Mouse (Mus musculus) myocyte (in vitro differentiated cells): ENCODE measurements at regions not wholly inside any gene's neighbourhood (a gene's known extent, or its start where the extent isn't known, plus 50 kb on each side); places are given as distances from the start of the nearest gene placed in this dataset.

Experiments
- H3K27me3 ChIP-seq: one replicate; pipeline ENCODE4 v1.6.1; 2011; ENCODE audit not compliant: control insufficient read depth, insufficient read depth, insufficient read length
- H3K36me3 ChIP-seq: one replicate; pipeline ENCODE4 v1.6.1; 2011; ENCODE audit not compliant: control insufficient read depth, insufficient read depth
- H3K4me2 ChIP-seq: one replicate; pipeline ENCODE4 v1.6.1; 2011; ENCODE audit warnings: low read depth, control low read depth
- H3K4me3 ChIP-seq: one replicate; pipeline ENCODE4 v1.5.1; 2011; ENCODE audit warnings: mild to moderate bottlenecking, control low read depth, moderate library complexity
- H3K79me2 ChIP-seq: one replicate; pipeline ENCODE4 v1.6.1; 2011; ENCODE audit not compliant: control insufficient read depth, insufficient read depth
- H3ac ChIP-seq: one replicate; pipeline ENCODE4 v1.6.1; 2011; ENCODE audit not compliant: control insufficient read depth, insufficient read length
- CEBPB ChIP-seq: IDR thresholded peaks from 2 replicates; pipeline ENCODE4 v1.6.1; 2011; ENCODE audit warnings: mild to moderate bottlenecking, moderate library complexity; ENCODE audit not compliant: poor library complexity, insufficient read depth, severe bottlenecking
- E2F4 ChIP-seq: IDR thresholded peaks from one replicate; pipeline ENCODE4 v1.6.1; 2011; ENCODE audit warnings: mild to moderate bottlenecking, control low read depth, moderate library complexity; ENCODE audit not compliant: insufficient read depth
- MAX ChIP-seq: IDR thresholded peaks from one replicate; pipeline ENCODE4 v1.6.1; 2011; ENCODE audit warnings: low read depth, mild to moderate bottlenecking, control low read depth
- MYOD1 ChIP-seq, 3 experiments: IDR thresholded peaks; one replicate each; pipeline ENCODE4 v1.6.1; 2011; ENCODE audit warnings: control low read depth in 2 of 3, low read depth in 2 of 3, mild to moderate bottlenecking in 2 of 3, moderate library complexity in 1 of 3; ENCODE audit not compliant: insufficient read length in 2 of 3, control insufficient read depth in 1 of 3
- MYOG ChIP-seq, 3 experiments: IDR thresholded peaks; one replicate each; pipeline ENCODE4 v1.6.1; 2011; ENCODE audit warnings: control low read depth in 2 of 3, low read depth in 2 of 3, mild to moderate bottlenecking in 2 of 3; ENCODE audit not compliant: insufficient read length in 2 of 3, control insufficient read depth in 1 of 3, insufficient read depth in 1 of 3
- POLR2A ChIP-seq: IDR thresholded peaks from one replicate; pipeline ENCODE4 v1.6.1; 2011; ENCODE audit warnings: low read depth, mild to moderate bottlenecking, control low read depth, moderate library complexity; ENCODE audit not compliant: insufficient read length
- POLR2AphosphoS2 ChIP-seq: IDR thresholded peaks from one replicate; pipeline ENCODE4 v1.6.1; 2011; ENCODE audit warnings: low read depth, control low read depth; ENCODE audit not compliant: insufficient read length
- REST ChIP-seq: IDR thresholded peaks from one replicate; pipeline ENCODE4 v1.6.1; 2011; ENCODE audit warnings: mild to moderate bottlenecking, control low read depth, moderate library complexity; ENCODE audit not compliant: insufficient read depth, insufficient read length
- SRF ChIP-seq: IDR thresholded peaks from one replicate; pipeline ENCODE4 v1.6.1; 2011; ENCODE audit warnings: low read depth; ENCODE audit not compliant: control insufficient read depth, insufficient read length
- TCF12 ChIP-seq: IDR thresholded peaks from one replicate; pipeline ENCODE4 v1.6.1; 2011; ENCODE audit warnings: mild to moderate bottlenecking, control low read depth; ENCODE audit not compliant: poor library complexity, insufficient read depth, severe bottlenecking
- TCF3 ChIP-seq: IDR thresholded peaks from one replicate; pipeline ENCODE4 v1.6.1; 2011; ENCODE audit warnings: low read depth, control low read depth; ENCODE audit not compliant: insufficient read length
- USF1 ChIP-seq: IDR thresholded peaks from one replicate; pipeline ENCODE4 v1.6.1; 2011; ENCODE audit warnings: low read depth, mild to moderate bottlenecking, control low read depth, moderate library complexity

GRCm38 (mm10) chr4:7157883-7158282 is 1081.0 kb downstream of the Car8 start:
- Histone ChIP-seq H3ac (no peak overlapping the region), H3K27me3 (no peaks in the 10 kb centered on the region), H3K4me2 (no peak overlapping the region), H3K36me3 (no peaks in the 10 kb centered on the region), H3K79me2 (no peaks in the 10 kb centered on the region), H3K4me3 (no peak overlapping the region)
- TF ChIP-seq TCF12 (no peak), SRF (no peak), REST (no peak), MAX (no peak)

GRCm38 (mm10) chr4:7154256-7154655 is 1084.6 kb downstream of the Car8 start:
- Histone ChIP-seq H3K79me2 (no peaks in the 10 kb centered on the region), H3ac (no peak overlapping the region), H3K4me2 (no peak overlapping the region), H3K4me3 (no peak overlapping the region), H3K27me3 (no peaks in the 10 kb centered on the region), H3K36me3 (no peaks in the 10 kb centered on the region)
- no peak for TF ChIP-seq MYOG (IDR thresholded peaks at IDR 0.05; ENCODE audit: control insufficient read depth in 1 of 3, insufficient read depth in 1 of 3, insufficient read length in 2 of 3, low read depth in 2 of 3)
- no peak for TF ChIP-seq TCF3
- no peak for TF ChIP-seq REST
- TF ChIP-seq TCF12 = no peak
- TF ChIP-seq MYOD1 (IDR thresholded peaks at IDR 0.05; ENCODE audit: control insufficient read depth in 1 of 3, insufficient read length in 2 of 3, low read depth in 2 of 3) = no peak
- TF ChIP-seq POLR2AphosphoS2 = no peak
- TF ChIP-seq USF1 = no peak
- TF ChIP-seq POLR2A = no peak
- TF ChIP-seq SRF = no peak
- no peak for TF ChIP-seq CEBPB
- TF ChIP-seq MAX = no peak
- no peak for TF ChIP-seq E2F4

- H3K36me3 ChIP-seq = no peaks in the 10 kb centered on the region
- H3K4me2 ChIP-seq = no peak overlapping the region
- H3K4me3 ChIP-seq = no peak overlapping the region
- no peaks in the 10 kb centered on the region for H3K79me2 ChIP-seq
- no peak overlapping the region for H3ac ChIP-seq
- TF ChIP-seq MYOG (IDR thresholded peaks at IDR 0.05; ENCODE audit: control insufficient read depth in 1 of 3, insufficient read depth in 1 of 3, insufficient read length in 2 of 3, low read depth in 2 of 3) = no peak
- no peak for TF ChIP-seq MYOD1 (IDR thresholded peaks at IDR 0.05; ENCODE audit: control insufficient read depth in 1 of 3, insufficient read length in 2 of 3, low read depth in 2 of 3)
- no peak for TF ChIP-seq POLR2AphosphoS2
- TF ChIP-seq POLR2A = no peak
- no peak for TF ChIP-seq MAX
- no peak for TF ChIP-seq TCF3
- TF ChIP-seq E2F4 = no peak
- no peak for TF ChIP-seq TCF12
- no peak for TF ChIP-seq REST
- TF ChIP-seq USF1 = no peak
- no peak for TF ChIP-seq CEBPB
- no peak for TF ChIP-seq SRF
- H3K27me3 ChIP-seq = no peaks in the 10 kb centered on the region
These were observed 1085.0 kb downstream of the Car8 start for GRCm38 (mm10) chr4:7153835-7154234.

DNA sequence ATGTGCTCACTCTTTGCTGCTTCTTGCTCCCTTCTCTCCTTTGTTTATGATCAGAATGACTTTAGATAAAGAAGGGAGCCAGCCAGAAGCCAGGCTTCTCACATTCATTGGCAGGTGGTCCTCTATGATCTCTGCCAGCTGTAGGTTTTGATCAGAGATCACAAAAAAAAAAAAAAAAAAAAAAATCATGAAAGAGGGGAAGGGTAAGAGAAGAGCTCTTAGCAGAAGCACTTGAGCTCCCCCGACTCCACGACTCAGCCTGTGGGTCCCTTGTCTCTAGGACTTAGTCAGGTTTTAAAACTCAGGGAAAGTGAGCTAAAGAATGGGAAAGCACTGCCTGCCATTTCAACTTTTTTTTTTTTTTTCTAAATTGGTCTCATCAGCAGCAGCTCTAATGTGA is 1093.1 kb downstream of the Car8 start:
- H3ac ChIP-seq = no peak overlapping the region
- TF ChIP-seq TCF12 (no peak), CEBPB (no peak), MYOG (IDR thresholded peaks at IDR 0.05; ENCODE audit: control insufficient read depth in 1 of 3, insufficient read depth in 1 of 3, insufficient read length in 2 of 3, low read depth in 2 of 3) (no peak), POLR2A (no peak), E2F4 (no peak), USF1 (no peak), REST (no peak), MYOD1 (IDR thresholded peaks at IDR 0.05; ENCODE audit: control insufficient read depth in 1 of 3, insufficient read length in 2 of 3, low read depth in 2 of 3) (no peak), SRF (no peak), POLR2AphosphoS2 (no peak)

DNA sequence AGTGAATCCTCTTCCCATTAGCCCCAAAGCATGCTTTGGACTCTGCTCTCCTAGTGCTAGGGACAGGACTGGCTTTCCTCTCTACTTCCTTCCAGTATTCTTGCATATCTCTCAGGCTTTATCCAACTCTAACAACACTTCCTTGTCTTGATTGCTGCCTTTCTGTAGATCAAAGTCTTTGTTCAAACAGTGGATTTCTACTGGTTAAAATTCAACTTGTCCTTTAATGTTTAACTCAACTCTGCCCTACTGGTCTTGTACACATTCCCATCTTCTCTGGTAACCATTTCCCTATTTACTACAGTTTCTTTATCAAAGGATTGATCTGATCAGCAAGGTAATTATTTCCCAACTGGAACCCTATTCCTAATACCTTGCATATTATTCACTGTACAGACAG is 1094.6 kb downstream of the Car8 start:
- H3K79me2 ChIP-seq = no peaks in the 10 kb centered on the region
- H3K36me3 ChIP-seq = no peaks in the 10 kb centered on the region
- no peak overlapping the region for H3K4me3 ChIP-seq
- H3K27me3 ChIP-seq = no peaks in the 10 kb centered on the region
- no peak overlapping the region for H3K4me2 ChIP-seq
- no peak overlapping the region for H3ac ChIP-seq
- TF ChIP-seq MYOD1 (IDR thresholded peaks at IDR 0.05; ENCODE audit: control insufficient read depth in 1 of 3, insufficient read length in 2 of 3, low read depth in 2 of 3) (no peak), TCF12 (no peak), TCF3 (no peak), MAX (no peak), REST (no peak), CEBPB (no peak), MYOG (IDR thresholded peaks at IDR 0.05; ENCODE audit: control insufficient read depth in 1 of 3, insufficient read depth in 1 of 3, insufficient read length in 2 of 3, low read depth in 2 of 3) (no peak), SRF (no peak), USF1 (no peak), POLR2AphosphoS2 (no peak), POLR2A (no peak), E2F4 (no peak)

More for the DNA sequence above, 1093.1 kb downstream of the Car8 start:
- Histone ChIP-seq H3K4me3 (no peak overlapping the region), H3K27me3 (no peaks in the 10 kb centered on the region), H3K4me2 (no peak overlapping the region), H3K36me3 (no peaks in the 10 kb centered on the region), H3K79me2 (no peaks in the 10 kb centered on the region)
